Mouse (Mus musculus): ENCODE data around the gene Tmem136. TPM values are rescaled to one million over a fixed set of nuclear protein-coding genes. Genes with fewer than 3 reads are reported as not detected.
A peak's percentile ranks its signal among the peaks of the same experiment; 100 is the strongest.

Tmem136 gene
- total and polyA plus RNA-seq, 3 experiments = 0.62 to 2.0 TPM; not detected in 1

- no peaks in the 10 kb centered on the region for H3K27me3 ChIP-seq (ENCODE audit: control insufficient read depth in 1 of 2, insufficient read depth in 2 of 2, low read length in 2 of 2)
- H3K4me3 ChIP-seq (ENCODE audit: control insufficient read depth in 1 of 2, insufficient read depth in 1 of 2, low read depth in 2 of 2, low read length in 2 of 2) = peak overlapping the region in 1 of 2 experiments; percentile 17; a peak in 1 of 4 replicates
- H3K36me3 ChIP-seq (ENCODE audit: control insufficient read depth in 1 of 2, insufficient read depth in 2 of 2, low read length in 2 of 2) = peaks cover 0 to 16% of the 10 kb centered on the region in 2 experiments; a peak in 2 of 4 replicates
- peak; percentile 24 for DNase-seq (ENCODE audit: low read depth, low spot score)
- no peak overlapping the region; the same call in 1 of the 2 replicates for H3K9ac ChIP-seq (ENCODE audit: control insufficient read depth, low read depth, low read length, poor library complexity, severe bottlenecking)
- no peaks in the 10 kb centered on the region for H3K9me3 ChIP-seq (replicated peaks; ENCODE audit: insufficient read depth, low read length)
- peaks cover 9 to 18% of the 10 kb centered on the region in 2 experiments for H3K4me1 ChIP-seq (ENCODE audit: control insufficient read depth in 1 of 2, insufficient read depth in 2 of 2, low read length in 2 of 2)
- H3K79me2 ChIP-seq (ENCODE audit: control insufficient read depth, insufficient read depth, low read length, poor library complexity) = peaks cover 19% of the 10 kb centered on the region
- TF ChIP-seq GATA1 (IDR thresholded peaks at IDR 0.05; ENCODE audit: low read depth, low read length) (peak; percentile 54), SMC3 (IDR thresholded peaks at IDR 0.05; ENCODE audit: low read depth, low read length) (no peak), CHD1 (IDR thresholded peaks at IDR 0.05; ENCODE audit: low read depth, low read length) (no peak), SIN3A (IDR thresholded peaks at IDR 0.05; ENCODE audit: low read length) (no peak)
- H3K27ac ChIP-seq (ENCODE audit: control insufficient read depth, low read depth, low read length) = peak overlapping the region; percentile 38; the same call in 1 of the 2 replicates
Observed at GRCm38 (mm10) chr9:43108721-43109120, 7.6 kb downstream of the Tmem136 start.

- H3K27ac ChIP-seq (ENCODE audit: control insufficient read depth, low read depth, low read length) = no peak overlapping the region
- no peaks in the 10 kb centered on the region for H3K27me3 ChIP-seq (ENCODE audit: control insufficient read depth in 1 of 2, insufficient read depth in 2 of 2, low read length in 2 of 2)
- peak; percentile 18 for DNase-seq (ENCODE audit: low read depth, low spot score)
- no peaks in the 10 kb centered on the region for H3K9me3 ChIP-seq (replicated peaks; ENCODE audit: insufficient read depth, low read length)
- no peak overlapping the region for H3K4me3 ChIP-seq (ENCODE audit: control insufficient read depth in 1 of 2, insufficient read depth in 1 of 2, low read depth in 2 of 2, low read length in 2 of 2)
- peaks cover 0 to 22% of the 10 kb centered on the region in 2 experiments; a peak in 2 of 4 replicates for H3K36me3 ChIP-seq (ENCODE audit: control insufficient read depth in 1 of 2, insufficient read depth in 2 of 2, low read length in 2 of 2)
- H3K4me1 ChIP-seq (ENCODE audit: control insufficient read depth in 1 of 2, insufficient read depth in 2 of 2, low read length in 2 of 2) = peaks cover 9 to 23% of the 10 kb centered on the region in 2 experiments
- no peak for TF ChIP-seq CHD2 (IDR thresholded peaks at IDR 0.05; ENCODE audit: low read length)
- TF ChIP-seq RAD21 (IDR thresholded peaks at IDR 0.05; ENCODE audit: low read depth, low read length) = no peak
- no peak for TF ChIP-seq MAX (IDR thresholded peaks at IDR 0.05; ENCODE audit: low read length)
- TF ChIP-seq MYB (IDR thresholded peaks at IDR 0.05; ENCODE audit: low read depth, low read length) = no peak
- TF ChIP-seq TAL1 (IDR thresholded peaks at IDR 0.05; ENCODE audit: low read length) = no peak
- no peak for TF ChIP-seq MXI1 (IDR thresholded peaks at IDR 0.05; ENCODE audit: low read depth, low read length)
- no peak for TF ChIP-seq GATA1 (IDR thresholded peaks at IDR 0.05; ENCODE audit: low read depth, low read length)
- TF ChIP-seq MAZ (IDR thresholded peaks at IDR 0.05; ENCODE audit: low read depth, low read length) = no peak
- no peak for TF ChIP-seq MAFK (IDR thresholded peaks at IDR 0.05; ENCODE audit: borderline replicate concordance, low read depth, low read length)
- TF ChIP-seq POLR2AphosphoS2 (IDR thresholded peaks at IDR 0.05; ENCODE audit: low read length) = no peak
- no peak for TF ChIP-seq USF1 (IDR thresholded peaks at IDR 0.05; ENCODE audit: low read depth, low read length)
- no peak overlapping the region for H3K9ac ChIP-seq (ENCODE audit: control insufficient read depth, low read depth, low read length, poor library complexity, severe bottlenecking)
- peaks cover 23% of the 10 kb centered on the region for H3K79me2 ChIP-seq (ENCODE audit: control insufficient read depth, insufficient read depth, low read length, poor library complexity)
Observed at GRCm38 (mm10) chr9:43108081-43108480, 8.3 kb downstream of the Tmem136 start.

- Histone ChIP-seq H3K36me3 (ENCODE audit: control insufficient read depth in 1 of 2, insufficient read depth in 2 of 2, low read length in 2 of 2) (peaks cover 0 to 27% of the 10 kb centered on the region in 2 experiments; a peak in 2 of 4 replicates), H3K27me3 (ENCODE audit: control insufficient read depth in 1 of 2, insufficient read depth in 2 of 2, low read length in 2 of 2) (no peaks in the 10 kb centered on the region), H3K9me3 (replicated peaks; ENCODE audit: insufficient read depth, low read length) (no peaks in the 10 kb centered on the region), H3K27ac (ENCODE audit: control insufficient read depth, low read depth, low read length) (no peak overlapping the region), H3K79me2 (ENCODE audit: control insufficient read depth, insufficient read depth, low read length, poor library complexity) (peaks cover 26% of the 10 kb centered on the region), H3K4me3 (ENCODE audit: control insufficient read depth in 1 of 2, insufficient read depth in 1 of 2, low read depth in 2 of 2, low read length in 2 of 2) (no peak overlapping the region), H3K9ac (ENCODE audit: control insufficient read depth, low read depth, low read length, poor library complexity, severe bottlenecking) (no peak overlapping the region), H3K4me1 (ENCODE audit: control insufficient read depth in 1 of 2, insufficient read depth in 2 of 2, low read length in 2 of 2) (peaks cover 9 to 26% of the 10 kb centered on the region in 2 experiments)
- no peak for DNase-seq (ENCODE audit: low read depth, low spot score)
- TF ChIP-seq JUND (IDR thresholded peaks at IDR 0.05; ENCODE audit: low read depth, low read length) (0 out of 2 replicates have a peak, but pooled peaks have one; percentile 18), SIN3A (IDR thresholded peaks at IDR 0.05; ENCODE audit: low read length) (peak; percentile 13; the same call in 1 of the 2 replicates), HCFC1 (IDR thresholded peaks at IDR 0.05; ENCODE audit: low read depth, low read length) (no peak)
Observed at GRCm38 (mm10) chr9:43107555-43107954, 8.8 kb downstream of the Tmem136 start.
